Mouse (Mus musculus): ENCODE data around the gene Ugt1a9. TPM values are rescaled to one million over a fixed set of nuclear protein-coding genes. Genes with fewer than 3 reads are reported as not detected.
"Not testable (repeated sequence)": the region's sequence is repeated elsewhere in the genome, so short reads cannot be mapped to it uniquely, and the experiment has no call there.

Ugt1a9 gene
- total and polyA plus RNA-seq, 3 experiments, result not detected

DNA sequence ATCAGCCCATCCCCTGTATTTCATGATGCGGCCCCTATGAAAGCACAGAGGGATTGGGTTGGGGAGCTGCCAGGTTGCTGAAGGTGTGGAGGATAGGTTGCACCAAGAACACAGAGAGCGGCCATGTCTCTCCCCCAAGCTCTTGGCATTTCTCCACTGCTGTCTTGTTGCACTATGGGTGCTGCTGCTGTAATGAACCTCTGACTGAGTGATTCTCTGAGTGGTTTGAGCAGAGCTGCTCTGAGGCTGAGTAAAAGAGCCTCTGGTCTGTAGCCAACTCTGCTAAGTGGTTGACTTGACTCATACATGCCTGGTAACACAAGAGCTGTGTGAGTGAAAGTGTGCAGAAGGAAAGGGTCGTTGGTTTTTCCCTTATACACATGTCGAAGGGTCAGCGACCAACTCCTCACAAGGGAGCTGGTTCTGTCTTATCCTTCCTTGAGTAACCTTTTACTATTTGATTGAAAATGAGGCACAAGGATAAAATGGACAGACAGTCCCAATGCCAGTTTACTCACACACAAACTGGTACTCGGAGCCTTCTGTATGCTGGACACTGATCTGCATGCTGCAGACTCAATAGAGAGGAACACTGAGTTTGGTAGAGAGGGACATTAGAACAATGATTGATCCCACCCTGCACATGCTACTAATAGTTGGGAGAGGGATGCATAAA lies 64.8 kb downstream of the Ugt1a9 start:
- H3K4me3 ChIP-seq (replicated peaks in 1 of 3; ENCODE audit: low read depth in 2 of 3, low read length in 2 of 3, poor library complexity in 1 of 3); H3K36me3 ChIP-seq (replicated peaks in 1 of 2; ENCODE audit: control insufficient read depth in 1 of 2, insufficient read depth in 1 of 2, low read length in 1 of 2); H3K9ac ChIP-seq (ENCODE audit: insufficient read depth, low read depth); DNase-seq (ENCODE audit: extremely low read depth); H3K27me3 ChIP-seq (replicated peaks); H3K79me2 ChIP-seq (replicated peaks; ENCODE audit: control insufficient read depth, extremely low read depth, insufficient read depth, poor library complexity, severe bottlenecking); H3K9me3 ChIP-seq (replicated peaks; ENCODE audit: low read length); H3K4me2 ChIP-seq (ENCODE audit: insufficient read depth, low read depth, poor library complexity, severe bottlenecking); dilution Hi-C loops (cut with MboI; ENCODE audit: extremely low pct_ligation_motif_present, extremely low pct_unique_long_range_greater_than_20kb, low sequenced_read_pairs); H3K27ac ChIP-seq (ENCODE audit: insufficient read depth, low read depth): not testable (repeated sequence)
- in situ Hi-C loops (cut with MboI; ENCODE audit: low pct_ligation_motif_present, low pct_unique_long_range_greater_than_20kb, low sequenced_read_pairs), result loop anchor here (10.0 kb wide), 1 partner anchor 149 kb away; no protein-coding TSS in a partner anchor
- H3K4me1 ChIP-seq (ENCODE audit: control insufficient read depth in 1 of 2, insufficient read depth in 2 of 2), result peaks cover 0 to 31% of the 10 kb centered on the region in 2 experiments; a peak in 3 of 4 replicates

DNA sequence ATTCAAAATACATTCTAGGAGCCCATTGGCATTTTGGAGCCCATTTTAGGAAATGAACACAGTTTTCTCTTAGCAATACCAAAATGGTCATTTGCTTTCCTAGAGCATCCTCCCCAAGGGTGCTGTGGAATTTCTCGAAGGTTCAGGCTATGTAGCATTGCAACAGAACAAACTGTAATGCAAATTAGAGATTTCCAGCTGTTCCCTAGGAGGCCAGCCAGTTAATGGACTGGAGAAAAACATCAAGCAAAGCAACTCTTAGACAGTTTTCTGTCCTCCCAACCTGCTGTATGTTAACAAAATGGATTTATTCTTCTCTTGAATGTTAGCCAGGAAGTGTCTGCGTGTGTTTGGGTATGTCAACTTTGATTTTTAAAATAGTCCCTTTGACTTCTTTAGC lies 66.0 kb downstream of the Ugt1a9 start:
- Histone ChIP-seq H3K4me1 (ENCODE audit: control insufficient read depth in 1 of 2, insufficient read depth in 2 of 2) (peaks cover 0 to 35% of the 10 kb centered on the region in 2 experiments; a peak in 3 of 4 replicates), H3K27ac (ENCODE audit: insufficient read depth, low read depth) (no peak overlapping the region), H3K4me2 (ENCODE audit: insufficient read depth, low read depth, poor library complexity, severe bottlenecking) (no peak overlapping the region), H3K79me2 (replicated peaks; ENCODE audit: control insufficient read depth, extremely low read depth, insufficient read depth, poor library complexity, severe bottlenecking) (no peaks in the 10 kb centered on the region), H3K27me3 (replicated peaks) (no peaks in the 10 kb centered on the region), H3K9me3 (replicated peaks; ENCODE audit: low read length) (no peaks in the 10 kb centered on the region), H3K4me3 (replicated peaks in 1 of 3; ENCODE audit: low read depth in 2 of 3, low read length in 2 of 3, poor library complexity in 1 of 3) (no peak overlapping the region), H3K9ac (ENCODE audit: insufficient read depth, low read depth) (no peak overlapping the region), H3K36me3 (replicated peaks in 1 of 2; ENCODE audit: control insufficient read depth in 1 of 2, insufficient read depth in 1 of 2, low read length in 1 of 2) (no peaks in the 10 kb centered on the region)
- in situ Hi-C loops (cut with MboI; ENCODE audit: low pct_ligation_motif_present, low pct_unique_long_range_greater_than_20kb, low sequenced_read_pairs) (loop anchor here (10.0 kb wide), 1 partner anchor 148 kb away; no protein-coding TSS in a partner anchor), dilution Hi-C loops (cut with MboI; ENCODE audit: extremely low pct_ligation_motif_present, extremely low pct_unique_long_range_greater_than_20kb, low sequenced_read_pairs) (no loop called here)
- DNase-seq (ENCODE audit: extremely low read depth), result no peak
- TF ChIP-seq ETS1 (conservative IDR thresholded peaks at IDR 0.05; ENCODE audit: low read depth, low read length) (no peak), RCOR1 (conservative IDR thresholded peaks at IDR 0.05; ENCODE audit: low read depth, low read length) (no peak), IRF4 (IDR thresholded peaks at IDR 0.05; ENCODE audit: low read depth, low read length) (no peak), GABPA (IDR thresholded peaks at IDR 0.05; ENCODE audit: insufficient replicate concordance, low read depth, low read length) (no peak), TBP (conservative IDR thresholded peaks at IDR 0.05; ENCODE audit: low read depth, low read length) (no peak), ZC3H11A (IDR thresholded peaks at IDR 0.05; ENCODE audit: low read depth, low read length) (no peak), POLR2AphosphoS2 (IDR thresholded peaks at IDR 0.05; ENCODE audit: low read depth, low read length) (no peak), SMC3 (IDR thresholded peaks at IDR 0.05; ENCODE audit: low read depth, low read length) (no peak), ZNF384 (IDR thresholded peaks at IDR 0.05; ENCODE audit: low read depth, low read length) (no peak), ZMIZ1 (IDR thresholded peaks at IDR 0.05; ENCODE audit: low read depth, low read length) (no peak), JUND (conservative IDR thresholded peaks at IDR 0.05; ENCODE audit: low read depth, low read length) (no peak)

DNA sequence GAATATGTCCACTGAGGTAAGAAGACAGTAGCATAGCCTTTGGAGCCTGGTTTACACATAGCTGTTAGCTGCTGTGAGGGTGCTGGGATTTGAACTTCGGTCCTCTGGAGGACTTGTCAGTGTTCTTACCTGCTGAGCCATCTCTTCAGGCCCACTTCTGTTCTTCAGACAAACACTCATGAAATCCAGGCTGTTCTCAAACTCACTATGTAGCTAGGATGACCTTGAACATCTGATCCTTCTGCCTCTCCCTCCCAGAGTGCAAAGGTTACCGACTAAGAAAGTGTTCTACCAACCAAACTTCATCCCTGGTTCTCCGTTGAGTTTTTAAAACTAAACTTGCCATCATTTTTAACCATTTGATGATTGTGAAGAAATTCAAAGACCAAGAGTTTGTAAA lies 66.7 kb downstream of the Ugt1a9 start:
- no peak overlapping the region for H3K4me2 ChIP-seq (ENCODE audit: insufficient read depth, low read depth, poor library complexity, severe bottlenecking)
- no peak overlapping the region for H3K4me3 ChIP-seq (replicated peaks in 1 of 3; ENCODE audit: low read depth in 2 of 3, low read length in 2 of 3, poor library complexity in 1 of 3)
- no peaks in the 10 kb centered on the region for H3K9me3 ChIP-seq (replicated peaks; ENCODE audit: low read length)
- H3K36me3 ChIP-seq (replicated peaks in 1 of 2; ENCODE audit: control insufficient read depth in 1 of 2, insufficient read depth in 1 of 2, low read length in 1 of 2), result no peaks in the 10 kb centered on the region
- no peak overlapping the region for H3K27ac ChIP-seq (ENCODE audit: insufficient read depth, low read depth)
- H3K79me2 ChIP-seq (replicated peaks; ENCODE audit: control insufficient read depth, extremely low read depth, insufficient read depth, poor library complexity, severe bottlenecking), result no peaks in the 10 kb centered on the region
- dilution Hi-C loops (cut with MboI; ENCODE audit: extremely low pct_ligation_motif_present, extremely low pct_unique_long_range_greater_than_20kb, low sequenced_read_pairs) (no loop called here), in situ Hi-C loops (cut with MboI; ENCODE audit: low pct_ligation_motif_present, low pct_unique_long_range_greater_than_20kb, low sequenced_read_pairs) (loop anchor here (10.0 kb wide), 1 partner anchor 148 kb away; no protein-coding TSS in a partner anchor)
- H3K9ac ChIP-seq (ENCODE audit: insufficient read depth, low read depth), result no peak overlapping the region
- no peak for DNase-seq (ENCODE audit: extremely low read depth)
- peaks cover 0 to 35% of the 10 kb centered on the region in 2 experiments; a peak in 3 of 4 replicates for H3K4me1 ChIP-seq (ENCODE audit: control insufficient read depth in 1 of 2, insufficient read depth in 2 of 2)
- no peak for TF ChIP-seq MXI1 (IDR thresholded peaks at IDR 0.05; ENCODE audit: low read depth, low read length)
- no peak for TF ChIP-seq TBP (conservative IDR thresholded peaks at IDR 0.05; ENCODE audit: low read depth, low read length)
- no peak for TF ChIP-seq JUN (IDR thresholded peaks at IDR 0.05; ENCODE audit: insufficient read depth, low read depth, low read length)
- no peak for TF ChIP-seq PAX5 (IDR thresholded peaks at IDR 0.05; ENCODE audit: low read length)
- TF ChIP-seq CHD2 (IDR thresholded peaks at IDR 0.05; ENCODE audit: low read length), result no peak
- no peak for TF ChIP-seq ZC3H11A (IDR thresholded peaks at IDR 0.05; ENCODE audit: low read depth, low read length)
- no peak for TF ChIP-seq USF2 (conservative IDR thresholded peaks at IDR 0.05; ENCODE audit: low read depth, low read length)
- no peak for TF ChIP-seq TCF12 (IDR thresholded peaks at IDR 0.05; ENCODE audit: low read depth, low read length)
- no peaks in the 10 kb centered on the region for H3K27me3 ChIP-seq (replicated peaks)

Measured in CH12.LX (cell line).